Comparison of ENCODE assay signal across 8 mouse cellular contexts in genomic region chr5:36489225-36489624, GRCm38 (mm10). TPM values are rescaled to one million over a fixed set of nuclear protein-coding genes. Genes with fewer than 3 reads are reported as not detected.
A peak's percentile ranks its signal among the peaks of the same experiment; 100 is the strongest.
DNase-seq lines count a peak whose midpoint lies in the region; ATAC-seq and TF ChIP-seq lines count a peak whose summit lies in the region.

No protein-coding gene starts in this region.

- DNase-seq in cerebellum, adult 2 months, result no peak
- peak; percentile 24 for DNase-seq in midbrain, embryonic 10.5 days (ENCODE audit: low spot score)
- DNase-seq in embryonic facial prominence, embryonic 11.5 days (ENCODE audit: low spot score), result peak; percentile 47
- peak; percentile 78 for DNase-seq in lung, postnatal 36 days
- no peak for DNase-seq in layer of hippocampus, adult 8-10 months (ENCODE audit: low spot score in 2 of 2)
- DNase-seq in gastrocnemius, postnatal 14 days, result no peak

- peaks cover 5% of the 10 kb centered on the region for H3K4me1 ChIP-seq in cerebellum, adult 2 months (ENCODE audit: control insufficient read depth, insufficient read depth, low read length)
- peaks cover 14% of the 10 kb centered on the region for H3K4me1 ChIP-seq in midbrain, embryonic 10.5 days
- peaks cover 12% of the 10 kb centered on the region for H3K4me1 ChIP-seq in midbrain, embryonic 15.5 days
- no peaks in the 10 kb centered on the region for H3K4me1 ChIP-seq in embryonic facial prominence, embryonic 11.5 days (ENCODE audit: control insufficient read depth, insufficient read depth, low read length)

- H3K4me3 ChIP-seq in cerebellum, adult 2 months (replicated peaks; ENCODE audit: insufficient read depth, low read depth, low read length), result no peak overlapping the region
- H3K4me3 ChIP-seq in midbrain, embryonic 10.5 days, result no peak overlapping the region
- no peak overlapping the region for H3K4me3 ChIP-seq in midbrain, embryonic 15.5 days
- H3K4me3 ChIP-seq in embryonic facial prominence, embryonic 11.5 days (ENCODE audit: low read depth, low read length), result no peak overlapping the region

- H3K9ac ChIP-seq in midbrain, embryonic 15.5 days, result no peak overlapping the region
- no peak overlapping the region for H3K9ac ChIP-seq in embryonic facial prominence, embryonic 11.5 days (replicated peaks; ENCODE audit: low read length)

- no peak for ATAC-seq in cerebellum, adult (ENCODE audit: insufficient number of reproducible peaks, low FRiP score, low TSS enrichment)
- ATAC-seq in midbrain, embryonic 15.5 days (replicated peaks), result no peak
- no peak for ATAC-seq in embryonic facial prominence, embryonic 11.5 days (replicated peaks; ENCODE audit: insufficient number of reproducible peaks, low FRiP score, low TSS enrichment, low read depth)

- peak; percentile 51; the same call in 1 of the 2 replicates for TF ChIP-seq CTCF in cerebellum, adult 2 months (IDR thresholded peaks at IDR 0.05; ENCODE audit: borderline replicate concordance, insufficient read depth, low read depth, low read length)

- H3K27me3 ChIP-seq in cerebellum, adult 2 months (ENCODE audit: control insufficient read depth, insufficient read depth, low read length), result no peaks in the 10 kb centered on the region
- peaks cover 16% of the 10 kb centered on the region for H3K27me3 ChIP-seq in midbrain, embryonic 10.5 days (ENCODE audit: low read depth, poor library complexity, severe bottlenecking)
- no peaks in the 10 kb centered on the region for H3K27me3 ChIP-seq in midbrain, embryonic 15.5 days (replicated peaks)
- H3K27me3 ChIP-seq in embryonic facial prominence, embryonic 11.5 days (ENCODE audit: control insufficient read depth, insufficient read depth, low read length), result peaks cover 3% of the 10 kb centered on the region; the same call in 1 of the 2 replicates

- H3K27ac ChIP-seq in cerebellum, adult 2 months (ENCODE audit: insufficient read depth, low read length), result no peak overlapping the region
- no peak overlapping the region for H3K27ac ChIP-seq in midbrain, embryonic 10.5 days (replicated peaks)
- H3K27ac ChIP-seq in midbrain, embryonic 15.5 days, result no peak overlapping the region
- H3K27ac ChIP-seq in embryonic facial prominence, embryonic 11.5 days (replicated peaks; ENCODE audit: low read depth, low read length), result no peak overlapping the region

- H3K4me2 ChIP-seq in midbrain, embryonic 15.5 days, result no peak overlapping the region
- H3K4me2 ChIP-seq in embryonic facial prominence, embryonic 11.5 days (ENCODE audit: low read depth, low read length), result no peak overlapping the region

- no peak for TF ChIP-seq POLR2A in cerebellum, adult 2 months (IDR thresholded peaks at IDR 0.05; ENCODE audit: borderline replicate concordance, insufficient read depth, low read length)

- peaks cover 6% of the 10 kb centered on the region; the same call in 1 of the 2 replicates for H3K9me3 ChIP-seq in midbrain, embryonic 10.5 days (replicated peaks)
- no peaks in the 10 kb centered on the region for H3K9me3 ChIP-seq in midbrain, embryonic 15.5 days
- no peaks in the 10 kb centered on the region for H3K9me3 ChIP-seq in embryonic facial prominence, embryonic 11.5 days (replicated peaks; ENCODE audit: control insufficient read depth, low read length)

- H3K36me3 ChIP-seq in midbrain, embryonic 10.5 days, result peaks cover 36% of the 10 kb centered on the region
- peaks cover 25% of the 10 kb centered on the region for H3K36me3 ChIP-seq in midbrain, embryonic 15.5 days (replicated peaks)
- H3K36me3 ChIP-seq in embryonic facial prominence, embryonic 11.5 days (replicated peaks; ENCODE audit: control insufficient read depth, insufficient read depth, low read depth, low read length), result no peaks in the 10 kb centered on the region; the same call in 1 of the 2 replicates

- 49% methylated on average over 2 of the region's 2 CpGs for WGBS in cerebellum, adult 2 months
- WGBS in midbrain, embryonic 10.5 days, result 63% methylated on average over 2 of the region's 2 CpGs
- WGBS in midbrain, embryonic 15.5 days, result 43% methylated on average over 2 of the region's 2 CpGs
- 49% methylated on average over 2 of the region's 2 CpGs for WGBS in embryonic facial prominence, embryonic 11.5 days

- intact Hi-C loops in gastrocnemius, postnatal 14 days (cut with DNase I; ENCODE audit: low total_unique reads), result loop anchor here (10.0 kb wide), 1 partner anchor 96 kb away; no protein-coding TSS in a partner anchor

RNA-seq across cellular contexts. Expression of gene Ccdc96, which starts 4.8 kb away (rescaled TPM):
- polyA plus RNA-seq in cerebellum, adult 2 months (2012; rRNA removed), result 1.0 and 1.4 TPM in 2 replicates
- 4.3 and 5.0 TPM in 2 replicates for polyA plus RNA-seq in midbrain, embryonic 10.5 days (2016; fragmentation: Nextera tagmentation; extraction: Ambion mirVana)
- polyA plus RNA-seq in midbrain, embryonic 15.5 days (2015; fragmentation: Nextera tagmentation; extraction: Ambion mirVana), result 3.5 TPM in 2 replicates
- polyA plus RNA-seq in embryonic facial prominence, embryonic 11.5 days (2014; fragmentation: Nextera tagmentation; extraction: Ambion mirVana), result 0.74 and 1.1 TPM in 2 replicates
- total RNA-seq in layer of hippocampus, adult 8-10 months (2022), result 1 to 10 TPM in 3 of 4 experiments, under 1 TPM in 1; 0.87 to 1.7 (median 1.2) TPM
- under 1 TPM in 1 of 2 experiments, not detected in 1; 0.16 TPM for total RNA-seq in gastrocnemius, postnatal 14 days (2021)

RNA-seq across cellular contexts. Expression of gene Tada2b, which starts 5.1 kb away (rescaled TPM):
- 18.6 and 19.2 TPM in 2 replicates for polyA plus RNA-seq in cerebellum, adult 2 months (2012; rRNA removed)
- 2.0 and 2.3 TPM in 2 replicates for polyA plus RNA-seq in midbrain, embryonic 10.5 days (2016; fragmentation: Nextera tagmentation; extraction: Ambion mirVana)
- polyA plus RNA-seq in midbrain, embryonic 15.5 days (2015; fragmentation: Nextera tagmentation; extraction: Ambion mirVana), result 3.2 and 3.3 TPM in 2 replicates
- 3.1 and 3.5 TPM in 2 replicates for polyA plus RNA-seq in embryonic facial prominence, embryonic 11.5 days (2014; fragmentation: Nextera tagmentation; extraction: Ambion mirVana)
- 10 to 100 TPM; 35.2 to 37.2 (median 36.3) TPM for total RNA-seq in layer of hippocampus, adult 8-10 months (2022)
- 10 to 100 TPM; 11.8 to 12.2 TPM for total RNA-seq in gastrocnemius, postnatal 14 days (2021)

RNA-seq across cellular contexts. Expression of gene Grpel1, which starts 24.4 kb away (rescaled TPM):
- polyA plus RNA-seq in cerebellum, adult 2 months (2012; rRNA removed), result 25.8 and 27.3 TPM in 2 replicates
- polyA plus RNA-seq in midbrain, embryonic 10.5 days (2016; fragmentation: Nextera tagmentation; extraction: Ambion mirVana), result 57.4 and 63.7 TPM in 2 replicates
- polyA plus RNA-seq in midbrain, embryonic 15.5 days (2015; fragmentation: Nextera tagmentation; extraction: Ambion mirVana), result 41.0 and 43.0 TPM in 2 replicates
- polyA plus RNA-seq in embryonic facial prominence, embryonic 11.5 days (2014; fragmentation: Nextera tagmentation; extraction: Ambion mirVana), result 61.3 and 61.4 TPM in 2 replicates
- 10 to 100 TPM; 20.7 to 22.7 (median 21.3) TPM for total RNA-seq in layer of hippocampus, adult 8-10 months (2022)
- 10 to 100 TPM; 34.2 to 38.3 TPM for total RNA-seq in gastrocnemius, postnatal 14 days (2021)

Comparison
In these comparisons a context has a peak if more than half of its experiments do, and no peak if none do; other contexts are left out.
1. DNase-seq: peak in midbrain, embryonic 10.5 days (single experiment), embryonic facial prominence, embryonic 11.5 days (single experiment) and lung, postnatal 36 days (single experiment); none in cerebellum, adult 2 months (0 of 2), layer of hippocampus, adult 8-10 months (0 of 2) and gastrocnemius, postnatal 14 days (single experiment).